Mouse (Mus musculus): ENCODE measurements around the gene Dlat.
"Not testable (repeated sequence)": the region's sequence is repeated elsewhere in the genome, so short reads cannot be mapped to it uniquely, and the experiment has no call there.

Gene Dlat

GRCm38 (mm10) chr9:50660431-50660830 is 851 bp upstream of the Dlat start:
- no peak for DNase-seq (ENCODE audit: low spot score)

- no peak for DNase-seq (ENCODE audit: low spot score)
Observed at GRCm38 (mm10) chr9:50658941-50659388, 615 bp downstream of the Dlat start.

DNA sequence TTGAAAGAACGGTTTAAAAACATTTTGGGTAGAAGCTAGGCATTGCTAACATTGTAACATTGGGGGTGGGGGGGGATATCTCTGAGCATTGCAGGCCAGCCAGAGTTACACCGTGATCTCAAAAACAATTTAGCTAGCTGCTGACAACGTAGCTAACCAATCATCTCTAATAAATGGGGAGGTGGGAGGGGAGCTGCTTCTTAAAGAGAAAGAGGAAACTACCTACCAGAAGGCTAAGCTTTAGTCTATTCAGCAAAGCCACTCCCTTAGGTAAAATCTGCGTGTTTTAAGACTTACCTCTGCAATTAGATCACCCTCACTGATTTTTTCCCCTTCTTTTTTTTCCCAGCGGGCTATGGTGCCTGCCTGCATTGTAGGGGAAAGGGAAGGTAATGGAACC is 1.2 kb downstream of the Dlat start:
- no peak for DNase-seq (ENCODE audit: low spot score)

- no peak for DNase-seq (ENCODE audit: low spot score)
Observed at GRCm38 (mm10) chr9:50650503-50650902, 9.1 kb downstream of the Dlat start.

- no peak for DNase-seq (ENCODE audit: low spot score)
Observed at GRCm38 (mm10) chr9:50646826-50647370, 12.7 kb downstream of the Dlat start.

GRCm38 (mm10) chr9:50634270-50634669 is 25.3 kb downstream of the Dlat start:
- no peak for DNase-seq (ENCODE audit: low spot score)

DNA sequence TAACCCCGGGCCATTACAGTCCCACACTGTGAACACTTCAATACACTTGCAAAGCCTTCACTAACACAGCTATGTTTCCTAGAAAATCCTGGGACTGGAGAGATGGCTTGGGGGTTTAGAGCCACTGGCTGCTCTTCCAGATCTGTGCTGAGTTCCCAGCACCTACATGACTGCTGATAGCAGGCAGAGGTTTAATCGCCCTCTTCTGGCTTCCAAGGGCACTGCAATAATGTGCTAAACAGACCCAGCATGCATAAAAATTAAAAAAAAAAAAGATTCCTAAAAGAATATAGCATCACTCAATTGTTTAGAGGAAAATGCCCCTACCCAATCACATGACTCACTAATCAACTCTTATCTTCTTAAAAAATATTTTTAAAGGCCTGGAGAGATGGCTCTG is 26.5 kb downstream of the Dlat start:
- DNase-seq (ENCODE audit: low spot score) = no peak

DNA sequence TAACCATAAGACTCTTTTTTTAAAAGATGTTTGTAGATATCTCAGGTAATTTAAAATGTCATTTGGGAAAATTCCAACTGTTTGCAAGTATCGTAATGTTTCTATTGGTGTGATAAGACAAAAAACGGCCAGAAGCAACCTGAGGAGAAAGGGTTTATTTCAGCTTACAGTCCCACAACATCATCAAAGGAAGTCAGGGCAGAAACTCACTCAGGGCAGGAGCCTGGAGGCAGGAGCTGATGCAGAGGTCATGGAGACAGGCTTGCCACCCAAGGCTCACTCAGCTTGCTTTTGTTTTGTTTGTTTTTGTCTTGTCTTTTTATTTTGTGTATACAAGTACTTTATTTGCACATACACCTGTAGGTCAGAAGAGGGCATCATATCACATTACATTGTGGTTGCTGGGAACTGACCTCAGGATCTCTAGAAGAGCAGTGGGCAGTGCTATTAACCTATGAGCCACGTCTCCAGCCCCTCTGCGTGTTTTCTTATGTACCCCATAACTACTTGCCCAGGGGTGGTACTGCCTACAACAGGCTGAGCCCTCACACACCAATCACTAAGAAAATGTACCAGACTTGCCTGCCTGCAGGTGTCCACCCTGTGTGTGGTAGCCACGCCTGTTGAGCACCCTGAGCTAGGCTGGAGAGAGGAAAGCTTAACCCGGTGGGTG is 27.4 kb downstream of the Dlat start:
- DNase-seq (ENCODE audit: low spot score) = no peak

DNA sequence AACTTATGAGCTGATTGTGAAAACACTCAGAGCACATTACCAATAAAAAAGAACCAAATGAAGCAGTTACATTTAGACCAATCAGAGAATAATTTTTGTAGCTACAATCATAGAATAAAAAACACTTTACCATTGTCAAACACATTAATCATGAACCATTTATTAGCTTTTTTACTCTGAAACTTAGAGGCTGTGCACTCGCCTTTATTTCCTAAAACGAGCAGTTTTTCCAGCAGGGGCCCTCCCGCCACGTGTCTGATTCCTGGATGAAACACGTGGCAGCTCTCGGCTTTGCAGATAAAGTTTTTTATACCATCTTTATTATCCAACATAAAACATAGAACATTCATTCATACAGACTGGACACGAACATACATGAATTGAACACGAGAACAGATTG is 28.7 kb downstream of the Dlat start:
- not testable (repeated sequence) for DNase-seq (ENCODE audit: low spot score)

DNA sequence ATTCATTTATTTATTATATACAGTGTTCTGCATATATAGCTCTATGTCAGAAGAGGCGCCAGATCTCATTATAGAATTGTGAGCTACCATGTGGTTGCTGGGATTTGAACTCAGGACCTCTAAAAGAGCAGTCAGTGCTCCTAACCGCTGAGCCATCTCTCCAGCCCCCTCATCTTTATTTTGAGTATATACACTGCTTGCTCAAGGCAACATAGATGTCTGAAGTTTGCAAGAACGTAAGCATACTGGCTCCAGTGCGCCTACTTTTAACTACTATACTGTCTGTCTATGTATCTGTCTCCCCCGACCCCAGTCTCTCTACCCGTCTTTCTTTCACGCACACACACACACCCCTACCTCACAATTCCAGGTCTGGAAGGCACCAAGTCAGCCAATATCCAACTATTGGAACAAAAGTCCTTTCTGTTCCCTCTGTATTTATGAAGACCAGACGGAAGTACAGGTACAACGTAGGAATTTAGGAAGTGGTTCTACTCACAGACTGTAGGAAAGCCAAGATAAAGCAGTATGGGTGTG is 41.7 kb downstream of the Dlat start:
- DNase-seq (ENCODE audit: low spot score) = no peak

GRCm38 (mm10) chr9:50616766-50617603 is 42.6 kb downstream of the Dlat start, which contains the start of the genes Pih1d2 and Nkapd1:
Gene Pih1d2, plus strand, starts transcription at chr9:50617321.
Gene Nkapd1, minus strand, starts transcription at chr9:50617464.
- peak; percentile 81 for DNase-seq (ENCODE audit: low spot score)

DNA sequence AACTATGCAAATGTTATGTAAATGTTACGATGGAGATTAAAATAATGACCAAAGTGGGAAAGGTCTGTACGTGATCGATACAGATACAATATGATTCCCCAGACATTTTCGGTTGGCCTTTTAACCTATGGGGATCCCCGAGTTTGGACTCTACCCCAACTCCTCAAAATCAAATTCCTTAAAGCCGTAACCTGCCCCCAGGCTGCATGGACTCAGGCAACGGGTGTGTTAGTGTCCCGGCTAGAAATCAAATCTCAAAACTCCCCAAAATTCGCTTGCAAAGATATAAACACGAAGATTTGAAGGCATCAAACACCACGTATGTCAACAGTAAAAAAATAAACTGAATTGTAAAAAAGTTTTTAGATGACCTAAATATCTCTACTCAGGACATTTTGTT is 43.4 kb downstream of the Dlat start:
- DNase-seq (ENCODE audit: low spot score) = no peak

- no peak for DNase-seq (ENCODE audit: low spot score)
Observed at GRCm38 (mm10) chr9:50612115-50612514, 47.5 kb downstream of the Dlat start.

DNA sequence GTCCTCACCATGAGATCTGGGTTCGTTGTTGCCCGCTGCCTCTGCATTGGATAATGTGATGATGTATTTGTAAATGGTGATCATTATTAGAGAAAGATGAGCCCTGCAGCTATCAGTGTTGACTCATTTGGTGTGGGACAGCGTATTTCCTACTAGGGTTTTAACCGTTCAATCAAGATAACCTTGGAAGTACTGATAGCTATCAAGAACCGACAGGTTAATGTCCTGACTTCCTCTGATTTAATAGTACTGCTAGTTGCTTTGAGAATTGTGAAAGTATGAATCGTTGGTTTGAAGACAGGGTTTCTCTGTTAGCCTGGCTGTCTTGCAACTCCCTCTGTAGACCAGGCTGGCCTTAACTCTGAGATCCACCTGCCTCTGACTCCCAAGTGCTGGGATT is 55.2 kb downstream of the Dlat start:
- no peak for DNase-seq (ENCODE audit: low spot score)

DNA sequence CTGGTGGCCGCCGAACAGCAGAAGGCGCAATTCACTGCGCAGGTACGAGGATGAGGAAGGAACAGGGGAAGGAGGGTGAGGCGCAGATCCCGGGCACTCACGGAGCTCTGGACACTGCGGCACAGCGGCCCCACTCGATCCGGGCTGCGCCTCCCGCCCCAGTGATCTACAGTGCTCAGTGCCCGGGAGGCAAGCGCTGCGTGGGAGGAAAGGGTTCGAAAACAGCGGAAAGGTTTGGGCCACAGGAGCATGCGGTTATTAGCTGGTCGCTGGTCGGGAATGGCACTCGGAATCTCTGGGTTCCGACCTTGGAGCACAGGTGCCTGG is 55.6 kb downstream of the Dlat start:
- DNase-seq (ENCODE audit: low spot score) = no peak

- DNase-seq (ENCODE audit: low spot score) = peak; percentile 91
Observed at GRCm38 (mm10) chr9:50603189-50603997, 56.2 kb downstream of the Dlat start, which contains the start of the genes Sdhd and Timm8b. Gene Sdhd, minus strand, starts transcription at chr9:50603812. Gene Timm8b, plus strand, starts transcription at chr9:50603910.

DNA sequence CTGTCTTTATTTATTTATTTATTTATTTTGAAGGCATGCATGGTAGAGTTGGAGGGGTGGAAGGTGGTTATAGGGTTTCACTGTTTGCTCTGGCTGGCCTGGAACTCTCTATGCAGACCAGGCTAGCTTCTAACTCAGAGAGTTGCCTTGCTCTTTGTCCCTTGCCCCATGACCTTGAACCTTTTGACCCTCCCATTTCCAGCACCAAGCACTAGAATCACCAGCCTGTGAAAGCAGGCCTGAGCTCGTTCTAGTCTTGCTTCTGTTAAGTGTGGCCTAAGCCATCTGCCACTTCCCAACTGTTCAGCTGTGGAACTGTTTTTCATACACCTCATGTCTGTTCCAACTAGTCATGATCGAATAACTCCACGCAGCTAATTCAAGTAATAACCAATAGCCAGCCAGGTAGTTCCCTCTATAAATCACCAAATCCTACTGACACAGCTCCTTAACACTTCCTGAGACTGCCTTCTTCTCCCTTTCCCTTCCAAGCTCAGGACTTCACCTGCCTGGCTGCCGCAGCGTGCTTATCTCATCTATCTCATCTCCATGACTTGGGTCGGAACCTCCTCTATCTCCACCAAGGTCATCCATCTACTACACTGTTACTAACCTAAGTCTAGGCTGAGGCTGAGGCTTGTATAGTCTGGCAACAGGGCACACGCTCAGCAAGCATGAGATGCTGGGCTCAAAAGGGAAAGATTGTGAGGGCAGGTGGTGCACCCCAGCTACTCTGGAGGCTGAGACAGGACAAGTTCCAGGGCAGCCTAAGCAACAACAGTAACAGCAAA is 57.3 kb downstream of the Dlat start:
- DNase-seq (ENCODE audit: low spot score) = no peak

GRCm38 (mm10) chr9:50601536-50601935 is 58.0 kb downstream of the Dlat start:
- DNase-seq (ENCODE audit: low spot score) = no peak

DNA sequence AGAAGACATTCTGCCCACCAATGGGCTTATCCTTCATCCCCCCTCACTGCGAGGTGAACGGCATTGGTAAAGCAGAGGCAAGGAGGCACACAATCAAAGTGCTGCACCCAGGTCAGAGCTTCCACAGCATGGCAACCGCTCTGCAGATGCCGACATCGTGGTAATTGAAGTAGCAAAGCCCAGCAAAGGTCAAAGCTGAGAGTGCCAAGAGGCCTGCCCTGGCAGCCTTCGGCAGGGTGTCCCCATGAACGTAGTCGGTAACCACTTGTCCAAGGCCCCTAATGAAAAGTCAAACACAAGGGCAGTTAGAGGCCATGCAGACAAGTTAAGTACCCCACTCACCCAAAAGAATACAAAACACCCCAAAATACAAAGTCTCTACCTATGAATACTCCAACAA is 62.6 kb downstream of the Dlat start:
- no peak for DNase-seq (ENCODE audit: low spot score)

GRCm38 (mm10) chr9:50594794-50595417 is 64.7 kb downstream of the Dlat start:
- no peak for DNase-seq (ENCODE audit: low spot score)

DNA sequence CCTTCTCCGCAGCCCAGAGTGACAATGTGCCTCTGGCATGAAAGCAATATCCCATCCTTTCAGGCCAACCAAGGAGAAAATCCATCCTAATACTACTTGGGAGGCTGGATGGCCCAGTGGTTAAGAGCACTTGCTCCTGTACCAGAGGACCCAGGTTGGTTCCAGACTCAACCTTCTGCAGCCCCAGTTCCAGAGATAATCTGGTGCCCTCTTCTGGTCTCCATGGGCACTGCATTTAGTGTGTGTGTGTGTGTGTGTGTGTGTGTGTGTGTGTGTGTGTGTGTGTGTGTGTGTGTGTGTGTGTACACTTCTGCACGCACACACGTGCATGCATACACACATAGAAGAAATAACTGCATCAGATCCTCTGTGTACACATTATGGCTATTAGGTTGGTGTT is 66.0 kb downstream of the Dlat start:
- no peak for DNase-seq (ENCODE audit: low spot score)

All from ovary, adult 18-20 months (tissue).